Mouse (Mus musculus) olfactory bulb, adult 2 months (tissue): Measurements from ENCODE around the gene Slc47a2.

Experiments
- CTCF ChIP-seq: fragments of 200-500 bp; IDR thresholded peaks from 2 replicates; pipeline ENCODE4 v1.5.1; 2012; ENCODE audit warnings: low read depth, mild to moderate bottlenecking, low read length, moderate library complexity; ENCODE audit not compliant: insufficient read depth
- POLR2A ChIP-seq: fragments of 200-500 bp; IDR thresholded peaks from 2 replicates; pipeline ENCODE4 v1.6.1; 2012; ENCODE audit warnings: mild to moderate bottlenecking, low read depth, low read length, moderate library complexity; ENCODE audit not compliant: insufficient read depth

GRCm38 (mm10) chr11:61252807-61253206 lies 89.9 kb downstream of the Slc47a2 start:
- TF ChIP-seq POLR2A (no peak), CTCF (no peak)
